Mouse (Mus musculus): Measurements from ENCODE around the gene Lce1e. TPM values are rescaled to one million over a fixed set of nuclear protein-coding genes. Genes with fewer than 3 reads are reported as not detected.
A peak's percentile ranks its signal among the peaks of the same experiment; 100 is the strongest.

Lce1e gene
- total RNA-seq (2014; rRNA removed) (not detected in 2 replicates), polyA plus RNA-seq (2015; fragmentation: Nextera tagmentation; extraction: Ambion mirVana) (not detected in 2 replicates)

- H3K4me1 ChIP-seq (ENCODE audit: insufficient read depth, low read length) = no peaks in the 10 kb centered on the region
- no peaks in the 10 kb centered on the region for H3K9me3 ChIP-seq (ENCODE audit: low read length)
- no peak within 1 kb of the TSS for H3K9ac ChIP-seq (replicated peaks; ENCODE audit: low read length, poor library complexity, severe bottlenecking)
- ATAC-seq (ENCODE audit: low FRiP score) (no peak), DNase-seq (ENCODE audit: low spot score) (no peak)
- no peak for TF ChIP-seq CTCF (IDR thresholded peaks at IDR 0.05)
- no peaks in the 10 kb centered on the region for H3K27me3 ChIP-seq (ENCODE audit: insufficient read depth, low read length)
- WGBS = 86% methylated on average over 2 of the region's 2 CpGs
- no peak within 1 kb of the TSS for H3K4me2 ChIP-seq (ENCODE audit: low read depth, low read length, poor library complexity, severe bottlenecking)
- no peak within 1 kb of the TSS for H3K4me3 ChIP-seq (ENCODE audit: low read depth, low read length)
- no peak within 1 kb of the TSS for H3K27ac ChIP-seq (ENCODE audit: low read depth, low read length)
- no peaks in the 10 kb centered on the region for H3K36me3 ChIP-seq (ENCODE audit: insufficient read depth, low read length)
Observed at GRCm38 (mm10) chr3:92708974-92709373, at the start of gene Lce1e. Gene Lce1e, minus strand, starts transcription at chr3:92709074.

- no peak overlapping the region for H3K4me3 ChIP-seq (ENCODE audit: low read depth, low read length)
- H3K4me2 ChIP-seq (ENCODE audit: low read depth, low read length, poor library complexity, severe bottlenecking) = no peak overlapping the region
- H3K27me3 ChIP-seq (ENCODE audit: insufficient read depth, low read length) = no peaks in the 10 kb centered on the region
- H3K9me3 ChIP-seq (ENCODE audit: low read length) = no peaks in the 10 kb centered on the region
- DNase-seq (ENCODE audit: low spot score) (peak; percentile 4), ATAC-seq (ENCODE audit: low FRiP score) (no peak)
- no peak overlapping the region for H3K27ac ChIP-seq (ENCODE audit: low read depth, low read length)
- peak; percentile 50 for TF ChIP-seq CTCF (IDR thresholded peaks at IDR 0.05)
- 39% methylated on average over 3 of the region's 3 CpGs for WGBS
- no peaks in the 10 kb centered on the region for H3K36me3 ChIP-seq (ENCODE audit: insufficient read depth, low read length)
- no peaks in the 10 kb centered on the region for H3K4me1 ChIP-seq (ENCODE audit: insufficient read depth, low read length)
- H3K9ac ChIP-seq (replicated peaks; ENCODE audit: low read length, poor library complexity, severe bottlenecking) = no peak overlapping the region
Observed at GRCm38 (mm10) chr3:92753197-92753596, 44.3 kb upstream of the Lce1e start.

GRCm38 (mm10) chr3:92752238-92752637 is 43.4 kb upstream of the Lce1e start, which contains the start of gene Lce1g:
Gene Lce1g, minus strand, starts transcription at chr3:92752338.
- Histone ChIP-seq H3K9me3 (ENCODE audit: low read length) (no peaks in the 10 kb centered on the region), H3K4me3 (ENCODE audit: low read depth, low read length) (no peak within 1 kb of the TSS), H3K27me3 (ENCODE audit: insufficient read depth, low read length) (no peaks in the 10 kb centered on the region), H3K4me1 (ENCODE audit: insufficient read depth, low read length) (no peaks in the 10 kb centered on the region), H3K36me3 (ENCODE audit: insufficient read depth, low read length) (no peaks in the 10 kb centered on the region), H3K27ac (ENCODE audit: low read depth, low read length) (no peak within 1 kb of the TSS), H3K9ac (replicated peaks; ENCODE audit: low read length, poor library complexity, severe bottlenecking) (no peak within 1 kb of the TSS), H3K4me2 (ENCODE audit: low read depth, low read length, poor library complexity, severe bottlenecking) (no peak within 1 kb of the TSS)
- WGBS = 90% methylated on average over 1 of the region's 1 CpGs
- TF ChIP-seq CTCF (IDR thresholded peaks at IDR 0.05) = no peak
- ATAC-seq (ENCODE audit: low FRiP score) = no peak
- DNase-seq (ENCODE audit: low spot score) = no peak

GRCm38 (mm10) chr3:92738996-92739395 is 30.1 kb upstream of the Lce1e start, which contains the start of gene Gm38119:
Gene Gm38119, minus strand, starts transcription at chr3:92739096.
- no peaks in the 10 kb centered on the region for H3K4me1 ChIP-seq (ENCODE audit: insufficient read depth, low read length)
- no peak within 1 kb of the TSS for H3K27ac ChIP-seq (ENCODE audit: low read depth, low read length)
- 67% methylated on average over 1 of the region's 1 CpGs for WGBS
- no peaks in the 10 kb centered on the region for H3K9me3 ChIP-seq (ENCODE audit: low read length)
- no peak within 1 kb of the TSS for H3K9ac ChIP-seq (replicated peaks; ENCODE audit: low read length, poor library complexity, severe bottlenecking)
- ATAC-seq (ENCODE audit: low FRiP score) (no peak), DNase-seq (ENCODE audit: low spot score) (no peak)
- TF ChIP-seq CTCF (IDR thresholded peaks at IDR 0.05) = no peak
- H3K4me3 ChIP-seq (ENCODE audit: low read depth, low read length) = no peak within 1 kb of the TSS
- no peaks in the 10 kb centered on the region for H3K36me3 ChIP-seq (ENCODE audit: insufficient read depth, low read length)
- no peaks in the 10 kb centered on the region for H3K27me3 ChIP-seq (ENCODE audit: insufficient read depth, low read length)
- H3K4me2 ChIP-seq (ENCODE audit: low read depth, low read length, poor library complexity, severe bottlenecking) = no peak within 1 kb of the TSS

- H3K36me3 ChIP-seq (ENCODE audit: insufficient read depth, low read length) = no peaks in the 10 kb centered on the region
- no peak overlapping the region for H3K27ac ChIP-seq (ENCODE audit: low read depth, low read length)
- H3K9ac ChIP-seq (replicated peaks; ENCODE audit: low read length, poor library complexity, severe bottlenecking) = no peak overlapping the region
- H3K27me3 ChIP-seq (ENCODE audit: insufficient read depth, low read length) = no peaks in the 10 kb centered on the region
- WGBS = 93% methylated on average over 5 of the region's 5 CpGs
- no peak overlapping the region for H3K4me2 ChIP-seq (ENCODE audit: low read depth, low read length, poor library complexity, severe bottlenecking)
- DNase-seq (ENCODE audit: low spot score) (no peak), ATAC-seq (ENCODE audit: low FRiP score) (no peak)
- no peak overlapping the region for H3K4me3 ChIP-seq (ENCODE audit: low read depth, low read length)
- no peaks in the 10 kb centered on the region for H3K9me3 ChIP-seq (ENCODE audit: low read length)
- TF ChIP-seq CTCF (IDR thresholded peaks at IDR 0.05) = no peak
- H3K4me1 ChIP-seq (ENCODE audit: insufficient read depth, low read length) = no peaks in the 10 kb centered on the region
Observed at GRCm38 (mm10) chr3:92722631-92723030, 13.8 kb upstream of the Lce1e start.

GRCm38 (mm10) chr3:92720250-92720649 is 11.4 kb upstream of the Lce1e start, which contains the start of gene Lce1f:
Gene Lce1f, minus strand, starts transcription at chr3:92720350.
- H3K27ac ChIP-seq (ENCODE audit: low read depth, low read length) = no peak within 1 kb of the TSS
- TF ChIP-seq CTCF (IDR thresholded peaks at IDR 0.05) = no peak
- 75% methylated on average over 3 of the region's 3 CpGs for WGBS
- H3K9me3 ChIP-seq (ENCODE audit: low read length) = no peaks in the 10 kb centered on the region
- H3K27me3 ChIP-seq (ENCODE audit: insufficient read depth, low read length) = no peaks in the 10 kb centered on the region
- H3K4me1 ChIP-seq (ENCODE audit: insufficient read depth, low read length) = no peaks in the 10 kb centered on the region
- no peak within 1 kb of the TSS for H3K4me3 ChIP-seq (ENCODE audit: low read depth, low read length)
- DNase-seq (ENCODE audit: low spot score) (no peak), ATAC-seq (ENCODE audit: low FRiP score) (no peak)
- no peaks in the 10 kb centered on the region for H3K36me3 ChIP-seq (ENCODE audit: insufficient read depth, low read length)
- no peak within 1 kb of the TSS for H3K4me2 ChIP-seq (ENCODE audit: low read depth, low read length, poor library complexity, severe bottlenecking)
- H3K9ac ChIP-seq (replicated peaks; ENCODE audit: low read length, poor library complexity, severe bottlenecking) = no peak within 1 kb of the TSS
